Mouse (Mus musculus): Measurements from ENCODE around the gene Cadps2. TPM values are rescaled to one million over a fixed set of nuclear protein-coding genes. Genes with fewer than 3 reads are reported as not detected.

The Cadps2 gene
- polyA plus RNA-seq, 1 experiment: not detected

DNA sequence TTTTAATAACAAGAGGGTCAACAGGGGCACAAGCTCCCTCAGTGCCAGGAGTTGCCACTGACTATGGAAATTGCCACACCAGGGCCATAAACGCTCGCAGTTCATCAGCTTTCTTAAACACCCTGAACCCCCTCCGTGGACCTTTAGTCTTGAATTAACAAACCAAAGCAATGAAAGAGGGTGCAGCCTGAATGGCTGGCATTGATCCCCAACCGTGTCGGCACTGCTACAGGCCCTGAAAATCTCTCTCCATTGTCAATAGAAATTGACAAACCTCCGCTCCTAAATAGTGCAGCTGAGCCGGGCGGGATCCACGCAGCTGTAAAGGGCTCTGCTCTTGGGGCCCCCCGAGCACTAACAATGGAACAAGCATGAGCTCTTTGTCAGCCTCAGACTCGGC is 566.2 kb downstream of the Cadps2 start:
- no peak for TF ChIP-seq POLR2A (IDR thresholded peaks at IDR 0.05; ENCODE audit: low read depth, low read length)
- Histone ChIP-seq H3K27ac (ENCODE audit: insufficient read depth, low read length) (no peak overlapping the region), H3K4me1 (ENCODE audit: control insufficient read depth, insufficient read depth, low read length) (no peaks in the 10 kb centered on the region), H3K4me3 (ENCODE audit: insufficient read depth, low read length) (no peak overlapping the region)

DNA sequence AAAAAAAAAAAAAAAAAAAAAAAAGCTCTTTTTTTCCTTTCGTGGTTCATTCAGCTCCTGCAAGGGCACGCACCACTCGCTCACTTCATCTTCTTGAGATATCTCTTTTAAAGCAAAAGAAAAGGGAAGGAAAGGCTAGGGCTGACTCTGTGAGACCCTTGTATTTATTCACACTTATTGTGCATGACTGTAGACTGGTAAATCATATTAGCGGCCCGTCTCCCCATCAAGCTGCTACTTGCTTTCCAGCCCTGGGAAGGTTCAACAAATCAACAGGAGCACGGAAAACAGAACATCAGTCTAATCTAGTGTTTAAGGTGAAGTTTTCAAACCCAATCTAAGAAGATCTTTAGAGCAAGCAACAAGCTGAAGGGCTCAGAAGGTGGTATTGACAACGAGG is 566.7 kb downstream of the Cadps2 start:
- Histone ChIP-seq H3K4me1 (ENCODE audit: control insufficient read depth, insufficient read depth, low read length) (no peaks in the 10 kb centered on the region), H3K27ac (ENCODE audit: insufficient read depth, low read length) (no peak overlapping the region), H3K4me3 (ENCODE audit: insufficient read depth, low read length) (no peak overlapping the region)
- TF ChIP-seq CTCF (IDR thresholded peaks at IDR 0.05; ENCODE audit: borderline replicate concordance, insufficient read depth, low read length): no peak
- no peak for TF ChIP-seq POLR2A (IDR thresholded peaks at IDR 0.05; ENCODE audit: low read depth, low read length)

GRCm38 (mm10) chr6:23260738-23261050 is 578.5 kb downstream of the Cadps2 start:
- TF ChIP-seq CTCF (IDR thresholded peaks at IDR 0.05; ENCODE audit: borderline replicate concordance, insufficient read depth, low read length) (no peak), POLR2A (IDR thresholded peaks at IDR 0.05; ENCODE audit: low read depth, low read length) (no peak)
- no peak overlapping the region for H3K4me3 ChIP-seq (ENCODE audit: insufficient read depth, low read length)
- no peak overlapping the region for H3K27ac ChIP-seq (ENCODE audit: insufficient read depth, low read length)
- no peaks in the 10 kb centered on the region for H3K4me1 ChIP-seq (ENCODE audit: control insufficient read depth, insufficient read depth, low read length)

- no peak overlapping the region for H3K27ac ChIP-seq (ENCODE audit: insufficient read depth, low read length)
- H3K4me1 ChIP-seq (ENCODE audit: control insufficient read depth, insufficient read depth, low read length): no peaks in the 10 kb centered on the region
- no peak overlapping the region for H3K4me3 ChIP-seq (ENCODE audit: insufficient read depth, low read length)
- TF ChIP-seq CTCF (IDR thresholded peaks at IDR 0.05; ENCODE audit: borderline replicate concordance, insufficient read depth, low read length) (no peak), POLR2A (IDR thresholded peaks at IDR 0.05; ENCODE audit: low read depth, low read length) (no peak)
Measured at GRCm38 (mm10) chr6:23260016-23260737, 579.0 kb downstream of the Cadps2 start.

- Histone ChIP-seq H3K27ac (ENCODE audit: insufficient read depth, low read length) (no peak overlapping the region), H3K4me3 (ENCODE audit: insufficient read depth, low read length) (no peak overlapping the region), H3K4me1 (ENCODE audit: control insufficient read depth, insufficient read depth, low read length) (no peaks in the 10 kb centered on the region)
- no peak for TF ChIP-seq CTCF (IDR thresholded peaks at IDR 0.05; ENCODE audit: borderline replicate concordance, insufficient read depth, low read length)
- TF ChIP-seq POLR2A (IDR thresholded peaks at IDR 0.05; ENCODE audit: low read depth, low read length): no peak
Measured at GRCm38 (mm10) chr6:23257981-23258380, 581.2 kb downstream of the Cadps2 start.

DNA sequence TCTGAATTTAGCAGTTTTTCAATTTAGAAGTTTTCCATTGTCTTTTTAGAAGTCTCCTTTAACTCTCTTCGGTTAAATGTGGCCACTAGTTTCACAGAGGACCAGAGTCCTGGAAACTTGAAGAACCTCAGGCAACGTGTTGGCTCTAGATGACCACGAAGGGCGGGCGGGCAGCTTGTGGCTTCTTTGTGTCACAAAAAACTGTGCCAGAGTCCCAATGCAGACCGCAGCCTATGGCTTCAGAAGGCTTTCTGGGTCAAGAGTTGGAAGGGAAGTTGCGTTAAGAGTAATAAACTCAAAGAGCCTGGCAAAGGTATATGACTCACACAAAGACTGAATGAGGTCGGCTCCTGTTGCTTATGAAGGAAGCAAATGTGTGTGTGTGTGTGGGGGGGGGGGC is 584.1 kb downstream of the Cadps2 start:
- no peak overlapping the region for H3K27ac ChIP-seq (ENCODE audit: insufficient read depth, low read length)
- no peak overlapping the region for H3K4me3 ChIP-seq (ENCODE audit: insufficient read depth, low read length)
- H3K4me1 ChIP-seq (ENCODE audit: control insufficient read depth, insufficient read depth, low read length): no peaks in the 10 kb centered on the region
- TF ChIP-seq POLR2A (IDR thresholded peaks at IDR 0.05; ENCODE audit: low read depth, low read length) (no peak), CTCF (IDR thresholded peaks at IDR 0.05; ENCODE audit: borderline replicate concordance, insufficient read depth, low read length) (no peak)

DNA sequence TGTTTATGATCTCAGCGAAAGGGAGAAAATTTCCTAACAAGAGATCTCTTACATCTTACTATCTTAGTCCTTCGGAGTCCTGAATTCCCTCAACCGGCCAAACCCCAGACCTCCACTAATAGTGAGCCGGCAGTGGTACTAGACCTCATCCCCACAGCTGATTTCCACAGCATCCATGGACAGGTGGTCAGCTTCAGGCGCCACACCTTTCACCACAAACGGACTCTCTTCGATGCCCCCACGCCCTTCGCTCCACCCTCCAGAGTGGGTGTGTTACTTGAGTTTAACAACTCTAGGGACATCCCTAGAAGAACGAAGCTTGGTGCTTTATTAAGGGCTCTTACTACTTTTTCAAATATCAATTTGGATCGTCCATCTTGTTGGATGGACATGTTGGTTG is 584.6 kb downstream of the Cadps2 start:
- TF ChIP-seq CTCF (IDR thresholded peaks at IDR 0.05; ENCODE audit: borderline replicate concordance, insufficient read depth, low read length): no peak
- TF ChIP-seq POLR2A (IDR thresholded peaks at IDR 0.05; ENCODE audit: low read depth, low read length): no peak
- Histone ChIP-seq H3K4me1 (ENCODE audit: control insufficient read depth, insufficient read depth, low read length) (no peaks in the 10 kb centered on the region), H3K27ac (ENCODE audit: insufficient read depth, low read length) (no peak overlapping the region), H3K4me3 (ENCODE audit: insufficient read depth, low read length) (no peak overlapping the region)

- no peaks in the 10 kb centered on the region for H3K4me1 ChIP-seq (ENCODE audit: control insufficient read depth, insufficient read depth, low read length)
- TF ChIP-seq POLR2A (IDR thresholded peaks at IDR 0.05; ENCODE audit: low read depth, low read length) (no peak), CTCF (IDR thresholded peaks at IDR 0.05; ENCODE audit: borderline replicate concordance, insufficient read depth, low read length) (no peak)
- H3K27ac ChIP-seq (ENCODE audit: insufficient read depth, low read length): no peak overlapping the region
- no peak overlapping the region for H3K4me3 ChIP-seq (ENCODE audit: insufficient read depth, low read length)
Measured at GRCm38 (mm10) chr6:23253353-23254311, 585.6 kb downstream of the Cadps2 start.

DNA sequence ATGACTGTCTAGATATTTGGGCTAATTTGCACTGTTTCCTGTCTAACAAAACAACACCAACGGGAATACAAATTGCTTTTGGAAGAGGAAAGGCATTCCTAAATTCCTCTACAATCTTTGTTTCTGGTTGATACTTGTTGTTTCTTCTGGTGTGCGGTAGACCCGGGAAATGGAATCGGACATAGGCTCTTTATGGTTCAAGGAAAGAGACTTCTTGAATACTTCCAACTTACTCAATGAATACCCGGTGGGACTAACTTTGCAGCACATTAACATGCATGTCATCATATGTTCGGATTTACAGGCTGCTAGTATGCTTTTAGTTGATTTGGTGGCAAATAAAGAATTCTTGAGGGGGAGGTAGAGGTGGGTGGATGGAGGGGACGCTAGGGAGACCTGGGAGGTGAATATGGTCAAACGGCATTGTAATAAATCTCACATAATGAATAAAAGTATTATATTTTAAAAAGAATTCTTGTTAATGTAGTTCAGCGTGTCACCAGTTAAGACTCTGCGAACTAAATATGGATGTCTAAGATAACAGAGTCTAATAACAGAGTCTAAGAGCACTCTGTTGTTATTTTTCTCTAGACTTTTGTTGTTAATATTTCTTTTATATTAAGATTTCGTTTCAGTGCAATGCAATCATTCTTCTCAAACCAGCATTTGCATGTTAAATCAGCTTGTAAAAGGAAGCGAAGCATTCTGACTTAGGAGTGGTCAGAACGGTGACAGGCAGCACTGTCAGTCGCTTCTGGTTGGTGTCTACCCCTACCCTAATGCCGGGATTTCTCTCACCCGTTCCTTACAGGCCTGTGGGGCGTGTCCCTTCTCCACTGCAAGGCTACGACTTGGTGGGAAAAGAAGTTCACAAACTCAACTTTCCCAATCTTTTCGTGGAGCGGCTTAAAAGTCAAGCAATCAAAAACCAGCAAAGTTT is 586.8 kb downstream of the Cadps2 start:
- Histone ChIP-seq H3K4me1 (ENCODE audit: control insufficient read depth, insufficient read depth, low read length) (no peaks in the 10 kb centered on the region), H3K4me3 (ENCODE audit: insufficient read depth, low read length) (no peak overlapping the region), H3K27ac (ENCODE audit: insufficient read depth, low read length) (no peak overlapping the region)
- TF ChIP-seq POLR2A (IDR thresholded peaks at IDR 0.05; ENCODE audit: low read depth, low read length): no peak
- no peak for TF ChIP-seq CTCF (IDR thresholded peaks at IDR 0.05; ENCODE audit: borderline replicate concordance, insufficient read depth, low read length)
